Mouse (Mus musculus) cerebellum, postnatal 25 days (tissue): ENCODE measurements around the gene Saal1.
"Not testable (repeated sequence)": the region's sequence is repeated elsewhere in the genome, so short reads cannot be mapped to it uniquely, and the experiment has no call there.

ENCODE experiments used
- DNase-seq, 2 experiments: peaks; one replicate each; pipeline ENCODE4 v3.0.0; 2021; ENCODE audit warnings: mixed read lengths in 2 of 2

Saal1 gene

DNA sequence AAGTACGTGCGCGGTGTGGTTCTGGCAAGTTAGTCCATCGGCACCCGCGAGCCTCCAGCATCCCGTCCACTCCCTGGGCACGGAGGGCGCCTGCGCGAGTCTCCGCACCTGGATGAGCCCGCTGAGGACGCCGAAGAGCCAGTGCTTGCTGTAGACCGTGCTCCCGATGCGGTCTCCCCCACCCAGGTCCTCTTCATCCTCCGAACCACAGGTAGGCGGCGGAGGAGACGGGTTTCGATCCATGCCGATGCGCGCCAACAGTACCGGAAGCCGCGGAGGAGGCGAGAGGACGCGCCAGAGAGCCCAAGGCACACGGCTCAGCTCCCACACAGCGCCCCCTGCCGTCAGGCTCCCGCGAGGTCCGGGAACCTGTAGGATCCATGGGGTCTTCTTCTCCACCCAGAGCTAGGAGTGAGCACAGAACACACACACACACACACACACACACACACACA, at the start of gene Saal1:
Gene Saal1, minus strand, starts transcription at position 291 of the 455 bp plus-strand sequence.
- peak; percentile 89 to 95 for DNase-seq

DNA sequence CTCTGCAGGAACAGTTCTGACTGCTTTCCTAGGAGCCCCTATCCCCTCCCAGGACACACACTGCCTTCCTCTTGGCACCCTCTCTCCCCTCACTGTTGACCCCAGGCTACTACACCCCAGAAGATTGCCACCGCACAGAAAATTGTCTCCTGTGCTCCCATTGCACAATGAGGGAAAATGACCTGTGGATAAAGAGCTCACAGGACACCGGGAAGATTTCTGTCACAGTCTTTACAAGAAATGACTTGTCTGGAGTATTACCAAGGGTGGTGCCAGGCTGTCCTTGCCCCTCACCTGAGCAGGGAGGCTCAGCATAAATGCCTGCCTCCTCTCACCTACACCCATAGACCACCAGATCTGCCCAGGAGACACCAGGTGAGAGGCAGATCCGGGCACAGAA, 41.0 kb upstream of the Saal1 start, which contains the start of gene Saa2:
Gene Saa2, plus strand, starts transcription at position 301 of the 400 bp plus-strand sequence.
- no peak for DNase-seq

DNA sequence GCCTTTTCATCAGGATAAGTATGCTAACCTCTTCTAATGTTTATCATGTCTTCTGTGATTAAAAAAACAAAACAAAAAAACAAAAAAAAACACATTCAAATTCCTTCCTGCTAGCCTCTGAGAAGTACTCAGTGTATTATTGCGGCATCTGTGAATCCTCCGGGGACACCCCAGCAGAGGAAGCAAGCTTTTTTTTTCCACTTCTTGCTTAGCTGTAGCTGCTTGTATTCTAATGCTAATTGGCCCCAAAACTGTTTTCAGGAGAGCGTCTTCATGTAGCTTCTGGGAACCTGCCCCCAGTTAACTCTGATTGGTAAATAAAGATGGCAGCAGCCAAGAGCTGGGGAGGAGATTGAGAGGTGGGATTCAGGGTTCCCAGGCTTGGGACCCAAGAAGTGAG, 38.0 kb upstream of the Saal1 start:
- DNase-seq = no peak

DNA sequence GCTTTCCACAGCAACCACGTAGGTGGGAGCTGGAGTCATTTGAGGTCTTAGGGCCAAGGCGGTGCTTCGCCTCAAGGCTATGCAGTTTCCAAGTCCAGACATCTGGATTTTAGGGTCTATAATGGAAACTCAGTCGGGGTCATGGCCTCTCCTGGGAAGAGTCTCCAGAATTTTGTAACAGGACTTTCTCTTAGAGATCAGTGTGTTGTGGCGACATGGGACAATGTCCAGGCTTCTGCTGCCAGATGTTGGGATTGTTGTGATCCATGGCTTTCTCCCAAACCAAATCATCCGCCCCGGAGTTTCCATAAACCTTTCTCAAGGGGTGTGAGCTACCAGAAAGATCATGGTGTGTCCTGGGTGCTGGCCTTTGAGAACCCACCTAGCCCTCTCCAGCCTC, 35.9 kb upstream of the Saal1 start:
- DNase-seq = no peak

DNA sequence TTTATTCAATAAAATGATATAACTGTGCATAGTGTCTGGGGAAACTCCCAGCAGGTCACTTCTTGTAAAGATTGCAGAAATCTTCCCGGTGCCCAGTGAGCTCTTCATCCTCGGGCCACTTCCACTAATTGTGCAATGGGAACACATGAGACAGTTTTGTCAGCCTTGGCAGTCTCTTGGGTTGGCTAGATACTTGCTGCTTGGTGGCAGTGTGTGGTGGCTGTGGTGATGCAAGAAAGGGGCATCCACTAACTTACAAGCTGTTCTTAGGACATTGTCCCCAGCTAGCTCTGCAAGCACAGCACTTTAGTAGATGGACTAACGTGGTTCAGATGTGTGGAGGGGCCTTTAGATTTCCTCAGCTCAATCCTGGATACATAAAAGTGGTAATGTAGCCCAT, 35.3 kb upstream of the Saal1 start:
- no peak for DNase-seq

DNA sequence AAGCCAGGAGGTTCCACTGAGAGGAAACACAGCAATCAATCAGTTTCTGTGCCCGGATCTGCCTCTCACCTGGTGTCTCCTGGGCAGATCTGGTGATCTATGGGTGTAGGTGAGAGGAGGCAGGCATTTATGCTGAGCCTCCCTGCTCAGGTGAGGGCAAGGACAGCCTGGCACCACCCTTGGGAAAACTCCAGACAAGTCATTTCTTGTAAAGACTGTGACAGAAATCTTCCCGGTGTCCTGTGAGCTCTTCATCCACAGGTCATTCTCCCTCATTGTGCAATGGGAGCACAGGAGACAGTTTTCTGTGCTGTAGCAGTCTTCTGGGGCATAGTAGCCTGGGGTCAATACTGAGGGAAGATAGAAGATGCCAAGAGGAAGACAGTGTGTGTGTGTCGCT, 32.4 kb upstream of the Saal1 start, which contains the start of gene Saa1:
Gene Saa1, minus strand, starts transcription at position 101 of the 400 bp plus-strand sequence.
- not testable (repeated sequence) for DNase-seq

DNA sequence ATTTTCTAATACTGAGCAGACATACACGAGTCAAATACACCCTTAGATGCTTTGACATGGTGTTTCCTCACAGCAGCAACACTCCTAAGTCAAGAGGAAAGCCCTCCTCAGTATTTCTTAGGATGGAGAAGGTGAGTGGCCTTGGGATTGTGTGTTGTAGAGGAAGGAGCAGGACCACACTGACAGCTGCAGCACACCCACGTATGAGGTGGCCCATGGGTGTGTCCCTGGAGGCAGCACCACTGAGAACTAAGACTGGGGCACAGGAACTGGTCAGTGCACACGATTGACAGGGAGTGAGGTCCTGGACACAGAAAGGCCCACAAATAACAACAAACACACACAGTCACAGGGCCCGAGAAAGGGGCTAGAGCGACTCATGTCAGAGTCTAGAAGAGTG, 29.6 kb upstream of the Saal1 start:
- not testable (repeated sequence) for DNase-seq

DNA sequence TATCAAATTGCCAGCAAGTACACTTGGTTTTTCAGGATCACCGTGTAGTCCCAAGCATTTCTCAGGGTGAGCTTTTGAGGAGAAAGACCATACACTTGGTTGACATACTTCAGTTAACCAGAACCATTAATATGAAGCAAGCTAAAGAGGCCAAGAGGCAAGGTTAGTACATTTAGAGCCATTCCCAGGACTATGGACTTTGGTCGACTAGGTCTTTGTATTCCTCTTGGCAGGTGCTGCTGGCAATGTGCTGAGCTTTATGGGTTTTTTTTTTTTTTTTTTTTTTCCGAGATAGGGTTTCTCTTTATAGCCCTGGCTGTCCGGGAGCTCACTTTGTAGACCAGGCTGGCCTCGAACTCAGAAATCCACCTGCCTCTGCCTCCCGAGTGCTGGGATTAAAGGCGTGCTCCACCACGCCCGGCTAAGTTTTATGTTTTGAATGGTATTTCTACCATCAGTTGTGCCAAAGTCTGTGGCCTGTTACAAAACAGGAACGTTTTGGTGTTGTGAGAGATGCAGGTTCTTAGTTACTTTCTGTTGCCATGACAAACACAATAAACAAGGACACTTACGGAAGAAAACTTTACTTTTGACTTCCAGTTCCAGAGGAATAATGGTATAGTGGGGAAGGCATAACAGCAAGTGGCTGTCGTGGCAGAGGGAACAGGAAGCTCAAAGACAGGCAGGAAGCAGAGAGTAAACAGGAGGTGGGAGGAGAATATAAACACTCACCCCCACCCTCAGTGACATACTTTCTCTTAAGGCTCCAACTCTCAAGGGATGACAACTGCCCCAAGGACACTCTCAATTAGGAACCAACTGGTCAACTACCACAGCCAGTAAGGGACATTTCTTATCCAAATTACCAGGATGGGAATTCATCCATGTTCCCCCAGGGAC, 28.3 kb upstream of the Saal1 start:
- no peak for DNase-seq

DNA sequence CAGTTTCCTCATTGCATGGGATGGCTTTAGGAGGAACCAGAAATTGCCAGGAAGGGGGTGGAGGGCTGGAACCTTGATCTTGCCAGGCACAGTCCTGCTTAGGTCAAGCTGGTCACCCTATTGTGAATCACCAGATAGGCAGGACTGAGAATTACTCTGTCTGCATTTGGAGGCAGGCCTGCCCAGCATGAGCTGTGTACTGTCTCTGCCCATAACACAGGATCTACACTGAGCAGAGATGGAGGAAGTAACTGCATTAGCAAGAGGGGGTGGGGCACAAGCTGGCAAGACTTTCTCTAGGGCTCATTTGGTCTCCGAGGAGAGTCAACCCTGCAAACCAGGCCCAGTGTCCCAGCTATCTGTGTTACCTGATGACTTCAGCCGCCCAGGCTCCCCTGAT, 24.5 kb upstream of the Saal1 start:
- DNase-seq = no peak

DNA sequence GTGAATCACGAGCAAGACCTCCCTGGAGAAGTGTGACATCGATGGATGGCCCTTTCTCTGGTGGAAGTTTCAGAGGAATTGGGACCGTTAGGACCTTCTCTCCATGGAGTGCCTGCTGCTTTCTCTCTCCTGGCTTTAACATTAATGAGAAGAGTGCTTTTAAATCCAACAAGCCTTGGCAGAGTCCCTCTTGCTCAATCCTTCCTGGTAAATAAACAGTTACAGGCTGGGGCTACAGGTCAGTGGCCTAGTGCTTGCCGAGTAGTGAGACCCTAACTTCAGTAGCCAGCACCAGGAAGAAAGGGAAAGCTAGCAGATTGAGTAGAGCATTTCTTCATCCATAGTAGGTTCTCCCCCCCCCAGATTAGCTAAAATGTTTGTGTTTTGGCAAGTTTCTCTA, 22.0 kb upstream of the Saal1 start, which contains the start of gene Saa4:
Gene Saa4, minus strand, starts transcription at position 146 of the 400 bp plus-strand sequence.
- DNase-seq = no peak

DNA sequence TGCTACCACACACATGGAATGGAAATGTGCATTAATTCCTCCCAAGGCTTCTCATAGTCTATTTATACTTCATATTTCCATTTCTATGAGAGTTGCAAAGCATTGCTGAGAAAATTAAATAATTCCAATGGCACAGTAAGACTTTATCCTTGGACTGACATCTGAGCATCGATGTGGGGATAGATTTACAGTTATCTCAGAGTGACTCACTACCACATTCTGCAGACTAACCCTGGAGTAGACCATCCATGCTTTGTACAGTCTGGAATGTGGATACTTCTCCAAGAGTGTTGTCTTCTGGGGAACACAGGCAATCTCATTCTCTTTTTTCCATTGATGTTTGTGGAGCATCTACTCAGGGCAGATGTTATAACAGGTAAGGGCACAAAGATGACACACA, 17.1 kb upstream of the Saal1 start:
- no peak for DNase-seq

DNA sequence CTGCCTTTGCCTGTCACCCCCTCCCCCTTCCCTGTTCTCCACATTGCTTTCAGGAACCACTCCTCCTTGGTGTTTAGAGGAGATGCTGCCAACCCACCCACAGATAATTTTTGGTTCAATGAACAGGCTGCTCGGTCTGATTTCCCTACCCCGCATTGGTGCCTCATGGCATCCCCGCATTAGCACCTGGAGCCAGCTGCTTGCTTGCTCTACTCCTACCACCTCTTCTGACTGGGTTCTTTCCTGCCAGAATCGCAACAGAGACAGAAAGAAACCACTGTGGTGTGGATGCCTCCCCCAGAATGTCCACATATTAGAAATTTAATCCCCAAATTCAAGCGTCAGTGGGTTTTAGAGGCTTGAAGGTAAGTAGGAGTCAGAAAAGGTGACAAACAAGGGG, 13.9 kb upstream of the Saal1 start:
- DNase-seq = no peak

DNA sequence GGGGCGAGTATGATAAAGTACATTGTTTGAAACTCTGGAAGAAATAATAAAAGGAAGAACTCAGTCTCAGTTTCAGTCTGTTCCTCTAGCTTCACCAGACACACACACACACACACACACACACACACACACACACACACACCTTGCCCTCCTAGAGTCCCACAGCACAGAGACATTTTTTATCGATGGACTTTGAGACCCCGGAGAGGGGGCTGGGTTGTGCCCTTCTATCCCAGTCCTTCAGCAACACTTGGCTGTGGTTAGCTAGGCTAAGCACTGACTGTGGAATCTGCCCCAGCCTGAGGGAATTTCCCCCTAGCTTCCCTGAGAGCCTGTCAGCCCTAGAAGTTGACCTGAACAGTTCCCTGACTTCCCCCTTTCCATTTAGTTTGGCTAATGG, 13.4 kb upstream of the Saal1 start:
- no peak for DNase-seq

DNA sequence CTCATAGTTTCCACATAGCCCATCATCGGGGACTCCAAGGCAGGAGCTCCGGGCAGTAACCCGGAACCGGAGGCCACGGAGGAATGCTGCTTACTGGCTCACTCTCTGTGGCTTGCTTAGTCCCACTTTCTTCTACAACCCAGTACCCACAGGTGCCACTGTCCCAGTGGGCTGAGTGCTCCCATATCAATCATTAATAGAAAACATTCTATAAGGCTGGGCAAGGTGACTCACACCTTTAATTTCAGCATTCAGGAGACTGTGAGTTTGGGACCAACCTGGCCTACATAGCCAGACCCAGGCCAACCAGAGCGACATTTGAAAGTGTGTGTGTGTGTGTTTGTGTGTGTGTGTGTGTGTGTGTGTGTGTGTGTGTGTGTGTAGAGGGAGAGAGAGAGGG, 12.9 kb upstream of the Saal1 start:
- DNase-seq = no peak

DNA sequence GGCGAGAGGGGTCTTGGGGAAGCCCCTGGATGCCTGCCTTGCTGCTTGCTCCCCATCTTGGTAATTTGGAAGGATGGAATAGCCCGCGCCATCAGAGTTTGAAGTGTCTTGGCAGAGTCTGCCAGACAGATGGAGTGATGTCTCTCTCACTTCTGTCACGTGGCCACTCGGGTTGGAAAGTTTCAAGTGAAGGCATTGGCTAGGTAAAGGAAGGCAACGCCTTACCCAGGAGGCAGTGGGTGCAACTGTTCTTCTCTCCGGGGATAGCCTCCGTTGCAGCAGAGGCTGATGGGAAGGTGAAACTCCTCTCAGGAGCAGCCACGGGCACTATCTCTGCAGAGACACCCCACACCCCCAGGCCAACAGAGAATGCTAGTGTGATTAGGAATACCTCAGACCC, 10.0 kb upstream of the Saal1 start:
- DNase-seq = peak; percentile 57 to 65

DNA sequence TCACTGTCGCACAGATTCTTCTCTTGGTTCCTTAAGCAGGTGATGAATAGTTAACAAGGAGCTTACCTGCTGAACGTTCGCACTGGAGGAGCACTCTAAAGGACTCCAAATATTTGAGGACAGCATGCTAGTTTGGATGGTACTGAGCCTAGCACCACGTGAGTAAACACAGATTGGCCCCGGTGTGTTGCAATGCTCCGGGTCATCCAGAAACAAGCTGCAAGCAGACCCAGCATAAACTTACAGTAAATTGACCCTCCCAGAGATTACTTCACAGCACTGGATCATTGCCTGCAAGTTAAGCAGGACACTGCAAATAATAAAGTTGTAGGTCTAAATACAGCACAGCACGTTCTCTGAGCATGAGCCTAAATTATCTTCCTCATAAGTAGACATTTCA, 9.0 kb upstream of the Saal1 start:
- DNase-seq = peak; percentile 47 to 56

DNA sequence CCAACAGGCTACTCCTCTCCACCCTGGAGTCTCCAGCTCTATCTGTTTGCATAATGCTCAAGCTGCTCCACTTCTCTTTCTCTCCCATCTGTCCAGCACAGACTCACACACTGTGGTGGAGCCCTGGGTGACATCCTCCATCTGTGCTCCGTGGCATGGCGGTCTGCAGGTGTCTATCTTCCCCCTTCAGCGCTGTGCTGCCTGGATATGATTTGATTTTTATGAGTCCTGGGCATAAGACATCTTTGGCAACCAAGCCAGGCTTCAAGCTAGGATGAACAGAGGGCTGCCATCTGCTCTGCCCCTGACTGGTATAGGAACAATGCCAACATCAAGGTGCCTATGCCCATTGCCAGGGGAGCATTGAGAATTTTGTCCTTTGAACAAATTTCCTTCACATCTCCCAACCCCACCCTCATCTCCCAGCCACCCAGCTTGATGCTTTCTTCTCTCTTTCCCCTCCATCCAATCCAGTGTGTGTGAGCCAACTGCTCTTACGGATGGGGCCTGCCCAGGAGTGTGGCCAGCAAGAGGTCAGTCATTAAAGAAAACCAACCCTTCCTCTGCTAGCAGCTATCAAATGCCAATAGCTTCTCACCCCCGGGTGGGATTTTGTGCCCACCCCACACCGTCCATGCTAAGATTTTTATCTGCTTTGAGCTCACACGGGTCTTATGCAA, 8.3 kb upstream of the Saal1 start:
- DNase-seq = peak; percentile 85

DNA sequence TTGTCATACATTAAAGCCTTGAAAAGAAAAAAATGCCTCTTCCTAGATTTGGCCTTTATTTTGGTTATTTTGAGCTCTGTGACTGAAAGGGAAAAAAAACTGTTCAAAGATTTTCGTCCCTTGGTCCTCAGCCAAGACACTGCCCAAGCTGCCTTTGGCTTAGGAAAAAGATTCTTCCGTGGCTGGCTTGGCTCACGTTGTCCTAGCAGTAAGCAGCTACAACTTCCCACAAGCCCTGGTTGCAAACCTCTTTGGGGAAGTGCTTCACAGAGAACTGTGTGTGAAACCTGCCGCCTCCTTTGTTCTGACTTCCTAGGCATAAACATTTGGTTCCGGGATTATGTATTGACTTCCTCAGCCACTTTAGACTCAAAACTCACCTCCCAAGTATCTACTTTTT, 6.4 kb upstream of the Saal1 start:
- DNase-seq = peak; percentile 41 to 59

DNA sequence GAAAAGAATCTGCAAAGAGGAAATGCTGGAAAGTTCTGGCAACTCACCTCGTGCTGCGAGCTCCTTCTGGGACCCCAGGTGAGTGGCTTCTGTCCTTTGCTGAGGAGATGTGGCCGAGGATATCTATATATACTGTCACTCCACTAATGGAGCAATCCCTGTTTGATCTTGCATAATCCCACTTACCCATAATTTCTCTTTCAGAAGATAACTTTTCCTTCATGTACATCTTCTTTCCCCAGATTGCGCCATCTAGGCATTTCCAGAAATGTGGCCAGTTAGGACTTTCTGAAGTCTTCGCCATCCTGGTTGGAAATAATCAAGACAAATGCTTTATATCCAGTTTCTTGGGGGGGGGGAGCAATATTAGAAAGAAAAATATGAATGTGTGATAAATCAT, 5.1 kb upstream of the Saal1 start, which contains the start of gene Saa3:
Gene Saa3, minus strand, starts transcription at position 101 of the 400 bp plus-strand sequence.
- no peak for DNase-seq

DNA sequence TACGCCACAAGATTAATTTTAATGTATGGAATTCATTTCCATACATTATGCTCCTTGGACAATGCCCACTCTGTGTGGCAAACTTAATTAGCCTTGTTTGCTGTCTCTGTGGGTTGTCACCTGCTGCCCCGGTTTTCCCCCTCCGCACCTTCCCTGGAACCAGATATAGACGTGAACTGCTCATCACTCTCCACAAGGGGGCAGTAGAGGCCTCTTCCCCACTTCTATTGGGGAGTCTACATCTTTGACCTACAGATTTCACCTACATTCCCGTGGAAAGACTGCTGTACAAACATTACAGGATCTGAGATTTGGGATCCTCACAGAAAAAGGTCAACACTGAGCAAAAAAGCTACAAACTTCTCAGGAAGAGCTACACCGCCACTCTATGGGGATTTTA, 4.0 kb upstream of the Saal1 start:
- peak; percentile 84 to 87 for DNase-seq

DNA sequence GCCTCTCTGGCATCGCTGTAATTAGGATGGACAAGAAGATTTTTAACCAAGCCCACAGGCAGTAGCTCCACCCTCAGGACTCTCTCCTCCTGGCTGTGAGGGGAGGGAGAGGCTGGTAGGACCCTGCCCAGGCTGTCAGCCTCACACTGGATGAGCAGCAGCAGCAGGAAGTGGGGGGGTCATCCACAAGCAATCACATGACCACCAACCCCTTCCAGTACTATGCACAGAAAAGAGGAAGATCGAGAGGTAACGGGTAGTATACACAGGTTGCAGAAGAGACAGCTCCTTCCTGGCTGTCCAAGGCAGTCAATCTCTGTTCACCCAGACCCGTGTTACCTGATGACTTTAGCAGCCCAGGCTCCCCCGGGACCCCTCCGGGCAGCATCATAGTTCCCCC, 1.8 kb upstream of the Saal1 start:
- DNase-seq = no peak

DNA sequence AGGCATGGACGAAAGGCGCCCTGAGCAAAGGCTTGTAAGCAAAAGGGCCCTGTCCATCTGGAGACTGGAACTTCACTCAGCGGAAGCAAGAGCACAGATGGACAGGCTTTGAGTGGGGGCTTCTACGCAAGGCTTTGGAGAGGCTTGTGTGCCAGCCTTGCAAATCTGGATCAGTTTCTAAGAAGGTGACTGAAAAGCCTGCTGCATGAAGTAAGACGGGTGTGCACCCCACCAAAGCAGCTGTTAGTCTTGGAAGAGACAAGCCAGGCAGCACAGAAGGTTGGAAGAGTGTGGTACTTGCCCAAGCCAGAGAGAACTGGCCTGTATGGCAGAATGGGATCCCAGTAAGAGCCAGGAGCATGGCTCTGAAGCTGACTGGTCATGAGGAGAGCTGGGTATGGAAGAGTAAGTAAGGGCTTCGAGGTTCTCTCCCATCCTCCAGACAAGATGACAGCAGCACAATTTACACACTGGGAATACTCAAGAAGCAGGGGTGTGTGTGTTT, 9.9 kb downstream of the Saal1 start:
- DNase-seq = peak; percentile 49 to 64

DNA sequence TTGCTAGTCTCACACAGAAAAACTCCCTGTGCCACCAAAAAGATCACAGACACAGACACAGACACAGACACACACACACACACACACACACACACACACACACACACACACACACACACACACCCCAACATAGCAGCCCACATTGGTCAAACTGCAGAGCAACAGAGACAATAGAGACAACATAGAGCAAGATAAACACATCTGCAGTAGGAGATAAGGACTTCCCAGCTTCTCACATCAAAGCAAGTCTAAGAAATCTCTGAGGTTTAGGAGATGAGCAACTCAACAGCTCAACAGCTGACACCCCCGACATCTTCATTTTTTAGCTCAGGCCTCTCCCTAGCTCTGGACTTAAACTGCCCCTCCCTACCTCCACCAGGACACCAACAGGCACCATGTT, 13.7 kb downstream of the Saal1 start:
- no peak for DNase-seq

DNA sequence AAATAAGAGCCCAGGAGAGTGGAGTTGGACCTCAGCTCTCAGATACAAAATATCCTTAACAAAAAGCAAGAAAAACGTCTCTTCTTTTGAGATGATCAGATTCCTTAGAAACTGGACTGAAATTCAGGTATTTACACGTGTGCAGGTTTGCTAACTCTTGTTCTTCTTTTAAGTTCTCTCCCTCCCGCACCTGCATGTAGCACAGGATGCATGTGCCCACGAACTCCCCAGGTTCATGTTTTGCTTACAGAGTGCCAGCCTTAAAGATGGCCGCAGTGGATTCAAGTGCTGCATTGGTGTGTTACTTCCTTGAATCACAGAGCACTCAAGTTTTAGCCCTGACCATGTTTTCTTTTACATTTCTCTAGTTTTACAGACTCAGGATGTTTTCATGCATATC, 23.7 kb downstream of the Saal1 start:
- DNase-seq = no peak
